Mouse (Mus musculus) ES-E14 (cell line): ENCODE measurements at regions not wholly inside any gene's neighbourhood (a gene's known extent, or its start where the extent isn't known, plus 50 kb on each side); places are given as distances from the start of the nearest gene placed in this dataset.

ENCODE experiments used
- DNase-seq: peaks from one replicate; pipeline ENCODE4 v3.0.0-alpha.2; 2013; ENCODE audit warnings: low read depth, low spot score
- H3K27ac ChIP-seq: 2 replicates; pipeline ENCODE4 v1.5.1; 2012; ENCODE audit warnings: low read depth, mild to moderate bottlenecking, low read length, moderate library complexity, mixed read lengths; ENCODE audit not compliant: poor library complexity, insufficient read depth, severe bottlenecking
- H3K36me3 ChIP-seq: 2 replicates; pipeline ENCODE4 v1.6.1; 2012; ENCODE audit warnings: mild to moderate bottlenecking, low read length, moderate library complexity, mixed read lengths; ENCODE audit not compliant: control insufficient read depth, poor library complexity, insufficient read depth, severe bottlenecking
- H3K4me1 ChIP-seq, 2 experiments: fragments of 150-350 bp in 1 of 2; sonication (generic) in 1 of 2; 2 replicates each; pipeline ENCODE4 v1.6.1; 2012; ENCODE audit warnings: low read length in 2 of 2, mild to moderate bottlenecking in 1 of 2, mixed read lengths in 1 of 2; ENCODE audit not compliant: control insufficient read depth in 2 of 2, insufficient read depth in 2 of 2, poor library complexity in 1 of 2
- H3K4me3 ChIP-seq, 2 experiments: fragments of 150-350 bp in 1 of 2; sonication (generic) in 1 of 2; 2 replicates each; pipeline ENCODE4 v1.5.1; 2012; ENCODE audit warnings: low read length in 2 of 2, low read depth in 1 of 2, mild to moderate bottlenecking in 1 of 2, mixed read lengths in 1 of 2; ENCODE audit not compliant: insufficient read depth in 1 of 2, poor library complexity in 1 of 2, severe bottlenecking in 1 of 2
- H3K9ac ChIP-seq: 2 replicates; pipeline ENCODE4 v1.6.1; 2012; ENCODE audit warnings: low read depth, mild to moderate bottlenecking, low read length, mixed read lengths; ENCODE audit not compliant: poor library complexity, insufficient read depth, severe bottlenecking
- H3K9me3 ChIP-seq: fragments of 150-350 bp; sonication (generic); 2 replicates; pipeline ENCODE4 v1.6.1; 2012; ENCODE audit warnings: low read depth, mild to moderate bottlenecking, low read length; ENCODE audit not compliant: control insufficient read depth, insufficient read depth
- CHD2 ChIP-seq: IDR thresholded peaks from 2 replicates; pipeline ENCODE4 v1.6.1; 2014; ENCODE audit warnings: mild to moderate bottlenecking, low read depth, low read length, inconsistent platforms
- HCFC1 ChIP-seq: IDR thresholded peaks from 2 replicates; pipeline ENCODE4 v1.6.1; 2012; ENCODE audit warnings: low read length, inconsistent platforms, borderline replicate concordance; ENCODE audit not compliant: insufficient read depth
- MAFK ChIP-seq: IDR thresholded peaks from 2 replicates; pipeline ENCODE4 v1.6.1; 2014; ENCODE audit warnings: mild to moderate bottlenecking, low read depth, low read length, inconsistent platforms; ENCODE audit not compliant: insufficient read depth
- ZC3H11A ChIP-seq: IDR thresholded peaks from 2 replicates; pipeline ENCODE4 v1.6.1; 2012; ENCODE audit warnings: low read depth, mild to moderate bottlenecking, inconsistent platforms, low read length, borderline replicate concordance
- ZNF384 ChIP-seq: IDR thresholded peaks from 2 replicates; pipeline ENCODE4 v1.6.1; 2012; ENCODE audit warnings: low read depth, low read length, inconsistent platforms
- in situ Hi-C, 2 experiments: fragments of 600-800 bp; cut with MboI; formaldehyde crosslinking; loops; one replicate each; pipeline ENCODE4 v1.15.1; 2025; ENCODE audit warnings: low sequenced_read_pairs in 2 of 2, inconsistent platforms in 1 of 2; ENCODE audit not compliant: unreplicated experiment in 2 of 2

GRCm38 (mm10) chr3:104565423-104566230 is 53.9 kb upstream of the Lrig2 start:
- in situ Hi-C loops, result no loop called here
- no peaks in the 10 kb centered on the region for H3K36me3 ChIP-seq
- DNase-seq, result no peak
- no peaks in the 10 kb centered on the region for H3K9me3 ChIP-seq
- H3K4me1 ChIP-seq, result no peaks in the 10 kb centered on the region
- H3K4me3 ChIP-seq, result no peak overlapping the region
- peak overlapping the region; percentile 29; the same call in 1 of the 2 replicates for H3K9ac ChIP-seq
- TF ChIP-seq MAFK (no peak), ZNF384 (no peak), HCFC1 (no peak), CHD2 (no peak), ZC3H11A (no peak)
- no peak overlapping the region for H3K27ac ChIP-seq

- no peaks in the 10 kb centered on the region for H3K4me1 ChIP-seq
- H3K9me3 ChIP-seq, result no peaks in the 10 kb centered on the region
- in situ Hi-C loops, result no loop called here
- H3K9ac ChIP-seq, result no peak overlapping the region
- DNase-seq, result no peak
- no peak overlapping the region for H3K4me3 ChIP-seq
- no peak for TF ChIP-seq CHD2
- no peak for TF ChIP-seq ZNF384
- H3K36me3 ChIP-seq, result no peaks in the 10 kb centered on the region
- no peak overlapping the region for H3K27ac ChIP-seq
Measured at GRCm38 (mm10) chr3:104564857-104565256, 53.1 kb upstream of the Lrig2 start.

GRCm38 (mm10) chr3:104561567-104561966 is 49.8 kb upstream of the Lrig2 start:
- no peak for DNase-seq
- no peak overlapping the region for H3K9ac ChIP-seq
- in situ Hi-C loops, result no loop called here
- TF ChIP-seq ZC3H11A (no peak), ZNF384 (no peak), HCFC1 (no peak), MAFK (no peak), CHD2 (no peak)
- H3K9me3 ChIP-seq, result no peaks in the 10 kb centered on the region
- H3K27ac ChIP-seq, result no peak overlapping the region
- no peaks in the 10 kb centered on the region for H3K4me1 ChIP-seq
- H3K4me3 ChIP-seq, result no peak overlapping the region
- no peaks in the 10 kb centered on the region for H3K36me3 ChIP-seq
